Comparison of ENCODE assay signal across 10 mouse cellular contexts in the genomic region with DNA sequence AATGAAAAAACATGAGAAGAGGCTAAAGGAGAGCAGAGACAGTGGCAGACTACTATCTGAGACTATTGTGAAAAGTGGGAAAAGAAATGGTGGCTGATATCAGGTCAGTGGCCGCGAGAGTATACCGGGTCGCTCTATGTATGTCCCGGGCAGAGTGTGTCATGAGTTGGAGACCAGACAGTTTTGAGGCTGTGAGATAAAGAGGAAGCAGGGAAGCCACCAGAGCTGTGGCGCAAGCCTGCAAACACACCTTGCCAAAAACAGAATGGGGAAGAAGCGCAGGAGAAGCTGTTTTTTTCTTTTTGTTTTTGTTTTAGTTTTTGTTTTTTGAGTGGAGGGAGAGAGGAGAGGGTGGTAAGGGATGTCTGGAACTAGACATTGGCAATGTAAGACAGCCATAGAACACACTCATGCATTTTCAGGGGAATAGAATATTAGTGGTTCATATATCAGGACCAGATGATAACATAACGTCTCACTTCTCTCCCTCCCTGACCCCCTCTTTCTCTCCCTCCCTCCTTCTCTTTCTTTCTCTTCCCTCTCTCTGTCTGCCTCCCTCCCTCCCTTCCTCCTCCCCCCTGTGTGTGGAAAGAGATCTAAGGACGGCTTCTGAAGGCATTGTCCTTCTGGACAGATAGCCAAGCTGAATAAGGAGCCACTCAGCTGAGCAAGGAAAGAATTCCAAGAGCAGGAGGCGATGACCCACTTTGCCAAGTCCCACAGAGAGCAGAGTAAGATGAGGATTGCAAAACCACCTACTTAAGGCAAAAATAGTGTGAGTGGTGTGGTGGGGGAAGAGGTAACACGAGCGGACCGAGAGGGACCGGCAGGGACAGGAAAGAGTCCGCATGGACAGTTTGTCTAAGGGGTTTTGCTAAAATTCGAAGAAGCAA.
DNase-seq lines count a peak whose midpoint lies in the region; ATAC-seq and TF ChIP-seq lines count a peak whose summit lies in the region.
"Had no signal": no experiment of that assay in that cellular context is flagged by ENCODE, and none has a peak within 500 bp of the region (broad histone marks: within the 10 kb centered on the region; RNA-seq: fewer than 3 reads in every experiment).

No protein-coding gene starts in this region.

- H3K4me1 ChIP-seq in bone marrow macrophage, adult 2 months (ENCODE audit: control insufficient read depth, insufficient read depth, low read length), result peaks cover 28% of the 10 kb centered on the region
- no peaks in the 10 kb centered on the region for H3K4me1 ChIP-seq in lung, postnatal 0 days (ENCODE audit: insufficient read depth, low read depth, low read length)
- H3K4me1 ChIP-seq: stomach, embryonic 15.5 days had no signal

- peak overlapping the region; percentile 51 for H3K27ac ChIP-seq in bone marrow macrophage, adult 2 months (ENCODE audit: insufficient read depth, low read depth, low read length)
- no peak overlapping the region for H3K27ac ChIP-seq in lung, postnatal 0 days (ENCODE audit: low read length)
- H3K27ac ChIP-seq: limb, embryonic 12.5 days; stomach, embryonic 15.5 days had no signal

- TF ChIP-seq POLR2A in bone marrow macrophage, adult 2 months (IDR thresholded peaks at IDR 0.05; ENCODE audit: borderline replicate concordance, low read depth, low read length), result no peak

- TF ChIP-seq CTCF in bone marrow macrophage, adult 2 months (IDR thresholded peaks at IDR 0.05; ENCODE audit: low read depth, low read length), result no peak
- no peak for TF ChIP-seq CTCF in lung, postnatal 0 days (IDR thresholded peaks at IDR 0.05)

- peak overlapping the region; percentile 20; the same call in 1 of the 2 replicates for H3K4me2 ChIP-seq in lung, postnatal 0 days (replicated peaks; ENCODE audit: low read depth, low read length)
- H3K4me2 ChIP-seq: limb, embryonic 12.5 days; stomach, embryonic 15.5 days had no signal

- H3K9me3 ChIP-seq in lung, postnatal 0 days (ENCODE audit: low read length), result no peaks in the 10 kb centered on the region
- H3K9me3 ChIP-seq: limb, embryonic 12.5 days; stomach, embryonic 15.5 days had no signal

- peak; percentile 95 for DNase-seq in heart, adult 11 months
- DNase-seq in heart, postnatal 4 days, result no peak
- DNase-seq in 416B (ENCODE audit: low read depth), result peak; percentile 77
- DNase-seq in lung, postnatal 0 days (ENCODE audit: low spot score), result peak; percentile 76
- DNase-seq in urinary bladder, postnatal 4 days (ENCODE audit: low spot score in 2 of 2), result no peak
- DNase-seq in adrenal gland, postnatal 36 days, result no peak
- no peak for DNase-seq in kidney, adult 9 months

- no peak overlapping the region; the same call in none of the 2 replicates for H3K4me3 ChIP-seq in bone marrow macrophage, adult 2 months (ENCODE audit: insufficient read depth, low read length)
- no peak overlapping the region for H3K4me3 ChIP-seq in lung, postnatal 0 days (ENCODE audit: low read depth, low read length)
- H3K4me3 ChIP-seq: limb, embryonic 12.5 days; stomach, embryonic 15.5 days had no signal

- peak; percentile 74 for ATAC-seq in lung, postnatal 0 days

- no peak; the same call in 1 of the 2 replicates for TF ChIP-seq EP300 in lung, postnatal 0 days (IDR thresholded peaks at IDR 0.05)

- 48% methylated on average over 16 of the region's 16 CpGs for WGBS in lung, postnatal 0 days

- H3K27me3 ChIP-seq in lung, postnatal 0 days (replicated peaks; ENCODE audit: insufficient read depth, low read length), result no peaks in the 10 kb centered on the region
- H3K27me3 ChIP-seq: limb, embryonic 12.5 days; stomach, embryonic 15.5 days had no signal

- H3K36me3 ChIP-seq in lung, postnatal 0 days (ENCODE audit: insufficient read depth, low read length), result no peaks in the 10 kb centered on the region
- H3K36me3 ChIP-seq: limb, embryonic 12.5 days; stomach, embryonic 15.5 days had no signal

- no peak overlapping the region for H3K9ac ChIP-seq in lung, postnatal 0 days (replicated peaks; ENCODE audit: low read depth)
- H3K9ac ChIP-seq: limb, embryonic 12.5 days; stomach, embryonic 15.5 days had no signal

Comparison
In these comparisons a context has a peak if more than half of its experiments do, and no peak if none do; other contexts are left out.
1. DNase-seq: peak in heart, adult 11 months (single experiment), 416B (single experiment) and lung, postnatal 0 days (single experiment); none in heart, postnatal 4 days (single experiment), urinary bladder, postnatal 4 days (0 of 2), adrenal gland, postnatal 36 days (0 of 2) and kidney, adult 9 months (single experiment).